Mouse (Mus musculus) thymus, postnatal 25 days (tissue): ENCODE measurements around the gene Sema4c.

Source experiments
- DNase-seq: peaks from one replicate; pipeline ENCODE4 v3.0.0; 2022

Gene Sema4c

DNA sequence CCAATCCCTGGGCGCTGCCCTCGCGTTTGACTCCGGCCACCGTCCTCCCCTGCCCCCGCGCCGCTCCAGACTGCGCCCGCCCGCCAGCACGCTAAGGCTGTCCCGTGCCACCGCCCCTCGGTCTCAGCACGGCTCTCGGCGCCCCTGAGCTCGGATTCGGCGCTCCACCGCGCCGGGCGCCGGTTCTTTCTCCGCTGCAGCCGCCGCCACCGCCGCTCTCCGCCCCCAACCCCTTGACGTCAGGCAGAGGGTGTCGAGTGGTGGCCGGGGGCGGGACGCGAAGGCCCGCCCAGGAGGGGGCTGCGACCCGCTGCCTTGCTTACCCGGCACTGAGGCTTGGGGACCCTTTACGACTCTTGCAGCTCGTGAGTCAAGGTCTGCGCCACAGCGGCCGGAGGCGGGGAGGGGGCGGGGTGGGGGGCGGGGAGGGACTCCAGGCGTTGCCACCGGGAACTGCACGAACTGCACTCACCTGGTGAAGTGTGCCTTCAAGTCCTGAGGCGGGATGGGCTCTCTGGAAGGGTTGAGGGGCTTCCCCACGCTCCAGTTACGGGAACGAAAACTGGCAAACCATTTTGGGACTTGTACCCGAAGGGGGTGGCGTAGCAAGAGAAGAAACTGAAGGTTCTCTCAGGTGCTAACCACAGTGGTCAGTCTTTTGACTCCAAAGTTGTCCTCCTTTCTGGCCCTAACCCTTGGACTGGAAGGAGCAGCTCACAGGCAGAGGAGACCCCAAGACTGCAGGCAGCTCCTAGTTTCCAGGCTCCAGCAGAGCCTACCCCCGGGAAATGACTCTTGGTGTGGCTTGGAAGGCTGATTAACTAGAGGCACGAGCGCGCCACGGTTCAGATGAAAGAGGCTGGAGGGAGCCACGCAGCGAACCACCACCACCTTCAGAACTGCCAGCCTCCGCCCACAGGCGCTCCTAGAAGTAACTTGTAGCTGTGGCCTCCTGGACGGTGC, at the start of gene Sema4c:
Sema4c (minus strand) TSS at position 319 of the 963 bp plus-strand sequence.
- peak; percentile 75 for DNase-seq

DNA sequence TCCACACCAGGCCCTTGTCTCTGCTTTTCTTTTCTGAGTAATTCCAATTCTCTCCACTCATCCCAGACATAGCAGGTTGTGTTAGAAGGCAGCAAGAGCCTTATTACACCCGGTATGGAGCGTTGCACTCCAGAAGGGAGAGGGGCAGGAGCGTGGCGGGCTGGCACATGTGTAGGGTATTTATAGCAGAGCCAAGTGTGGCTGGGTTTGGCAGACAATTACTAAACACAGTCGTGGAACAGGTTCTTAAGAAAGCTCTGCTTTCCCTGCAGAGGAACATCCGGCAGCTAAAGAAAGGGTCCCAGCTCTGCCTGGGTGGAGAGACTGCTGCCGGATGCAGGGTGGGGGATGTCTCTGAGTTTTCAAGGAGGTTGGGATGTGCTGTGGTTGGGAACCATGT, 48.8 kb upstream of the Sema4c start:
- DNase-seq = no peak

DNA sequence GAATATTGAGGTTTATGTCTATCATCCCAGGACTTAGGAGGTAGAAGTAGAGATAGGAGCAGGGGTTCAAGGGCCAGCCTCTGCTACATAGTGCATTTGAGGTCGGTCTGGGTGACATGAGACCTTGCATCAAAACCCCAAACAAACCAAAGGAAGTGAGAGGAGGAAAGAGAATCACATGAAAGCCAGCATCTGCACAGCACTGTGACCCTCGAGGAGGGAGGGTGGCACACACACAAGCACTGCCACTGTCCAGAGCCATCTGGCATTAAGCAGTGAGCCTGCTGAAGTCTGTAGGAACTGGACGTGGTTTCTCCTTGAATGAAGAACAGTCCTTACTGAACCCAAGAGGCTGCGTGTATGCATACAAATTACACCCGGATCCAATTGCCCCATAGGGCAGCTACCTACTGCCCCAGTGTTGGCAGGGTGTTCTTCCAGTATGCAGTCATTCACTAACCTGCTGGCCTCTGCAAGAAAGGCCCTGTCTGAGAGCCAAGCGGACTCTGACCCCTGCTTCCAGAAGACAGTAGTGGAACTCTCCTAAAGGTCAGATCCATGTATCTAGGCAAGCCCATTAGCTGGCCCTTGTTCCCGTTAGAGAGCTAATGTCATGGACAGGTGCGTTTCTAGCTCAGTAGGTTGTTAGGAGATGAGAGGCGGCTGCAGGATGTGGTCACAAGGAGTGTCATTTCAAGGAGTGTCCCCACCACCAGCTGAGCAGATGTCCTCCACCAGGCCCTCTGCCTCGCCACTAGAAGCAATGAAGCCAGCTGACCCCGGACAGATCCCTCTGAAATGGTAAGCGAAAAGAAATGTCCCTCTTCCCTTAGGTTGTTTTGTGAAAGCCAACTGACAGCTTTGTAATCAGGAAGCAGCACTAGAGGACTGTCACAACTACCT, 46.4 kb upstream of the Sema4c start:
- DNase-seq = peak; percentile 22

DNA sequence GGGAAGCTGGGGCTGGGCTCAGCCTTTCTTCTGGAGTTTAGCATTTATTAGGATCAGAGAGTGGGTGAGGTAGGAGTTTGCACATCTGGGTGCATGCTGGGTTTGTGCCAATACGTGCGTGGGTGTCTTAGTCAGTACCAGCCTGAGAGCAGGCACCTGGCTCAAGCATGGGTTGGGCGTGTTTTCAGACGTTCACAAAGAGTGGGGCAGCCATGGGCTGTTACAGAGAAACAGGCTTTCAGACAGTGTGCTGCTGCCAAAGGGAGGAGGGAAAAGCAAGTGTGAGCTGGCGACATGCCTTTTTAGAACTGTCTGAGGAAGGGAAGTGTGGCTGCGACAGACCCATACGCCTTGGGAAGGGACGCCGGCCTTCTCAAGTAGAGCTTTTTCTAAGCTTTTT, 45.2 kb upstream of the Sema4c start:
- DNase-seq = peak; percentile 50

DNA sequence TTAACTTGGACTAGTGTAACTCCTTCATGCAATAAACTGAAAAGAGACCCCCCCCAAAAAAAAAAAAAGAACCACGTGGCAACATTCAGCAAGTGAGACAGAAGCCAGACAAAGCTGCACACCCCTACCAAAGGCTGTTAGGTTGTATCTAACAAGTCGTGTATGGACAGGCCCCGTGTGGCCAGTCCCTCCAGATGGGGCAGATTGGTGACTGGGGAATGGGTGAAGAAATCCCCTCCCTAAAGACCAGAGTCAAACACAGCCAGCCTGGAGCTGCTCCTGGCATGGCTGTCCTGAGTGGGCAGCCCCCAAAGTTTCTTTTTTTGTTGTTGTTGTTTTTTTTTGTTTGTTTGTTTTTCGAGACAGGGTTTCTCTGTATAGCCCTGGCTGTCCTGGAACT, 44.1 kb upstream of the Sema4c start:
- no peak for DNase-seq

DNA sequence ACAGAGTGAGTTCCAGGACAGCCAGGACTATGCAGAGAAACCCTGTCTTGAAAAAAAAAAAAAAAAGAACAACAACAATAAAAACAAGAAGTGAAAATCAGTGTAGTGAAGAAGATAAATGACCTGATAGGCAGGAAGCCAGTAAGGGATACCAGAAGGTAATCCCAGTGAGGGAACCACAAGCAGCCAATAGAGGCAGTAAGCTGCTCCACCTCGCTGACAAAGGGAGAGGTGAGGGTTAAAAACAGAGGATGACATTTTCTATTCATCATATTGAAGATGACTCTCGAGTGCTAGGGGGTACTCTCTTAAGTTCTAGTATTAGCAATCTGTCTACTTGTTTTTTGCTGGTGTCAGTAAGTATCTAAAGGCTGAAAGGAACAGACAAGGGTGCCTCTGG, 40.3 kb upstream of the Sema4c start:
- DNase-seq = no peak

DNA sequence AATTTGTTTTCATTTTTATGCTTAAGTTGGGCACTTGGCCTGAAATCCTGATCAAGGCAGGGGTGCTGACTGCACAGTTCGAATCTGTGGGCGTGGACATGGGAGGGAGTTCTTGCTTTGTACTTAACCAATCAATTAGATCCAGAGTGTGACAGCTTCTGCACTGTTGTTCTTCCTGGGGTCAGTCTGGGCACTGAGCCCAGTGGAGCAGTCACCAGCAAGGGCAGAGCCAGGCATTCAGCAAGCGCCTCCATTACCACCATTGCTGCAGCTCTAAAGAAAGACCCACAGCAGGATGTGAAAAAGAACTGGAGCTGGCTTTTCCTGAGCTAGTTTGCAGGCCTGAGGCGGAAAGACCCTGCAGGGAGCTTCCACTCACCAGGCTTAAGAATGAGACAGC, 38.0 kb upstream of the Sema4c start:
- DNase-seq = no peak

DNA sequence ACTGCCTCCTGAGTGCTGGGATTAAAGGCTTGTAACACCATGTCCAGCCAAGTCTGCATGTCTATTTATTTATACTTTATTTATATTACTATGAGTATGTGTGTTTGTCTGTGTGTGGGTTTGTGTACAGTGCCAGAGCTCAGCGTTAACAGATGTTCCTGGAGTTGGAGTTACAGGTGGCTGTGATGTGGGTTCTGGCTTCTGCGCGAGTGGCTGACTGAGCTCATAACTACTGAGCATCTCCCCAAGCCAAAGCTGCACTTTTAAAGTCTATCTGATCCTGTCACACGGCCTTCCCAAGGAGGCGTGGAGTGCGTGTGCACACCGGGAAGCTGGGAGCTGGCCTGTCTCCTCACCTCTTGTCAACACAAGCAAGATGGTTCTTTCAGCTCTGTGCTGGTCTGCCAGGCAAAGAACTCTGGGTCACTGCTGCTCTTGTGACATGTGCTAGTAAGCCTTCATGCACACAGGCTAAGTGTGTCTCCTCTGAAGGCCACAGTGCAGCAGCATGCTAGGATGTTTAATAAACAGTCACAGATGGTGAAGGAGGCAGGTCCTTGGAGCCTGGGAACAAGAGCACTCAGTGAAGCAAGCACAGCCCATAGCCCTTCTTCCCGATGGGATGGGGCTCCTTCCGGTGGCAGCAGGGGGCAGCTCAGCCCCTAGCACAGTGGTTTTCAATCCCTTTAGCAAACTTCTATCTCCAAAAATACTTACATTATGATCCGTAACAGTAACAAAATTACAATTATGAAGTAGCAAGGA, 37.2 kb upstream of the Sema4c start:
- DNase-seq = peak; percentile 64

DNA sequence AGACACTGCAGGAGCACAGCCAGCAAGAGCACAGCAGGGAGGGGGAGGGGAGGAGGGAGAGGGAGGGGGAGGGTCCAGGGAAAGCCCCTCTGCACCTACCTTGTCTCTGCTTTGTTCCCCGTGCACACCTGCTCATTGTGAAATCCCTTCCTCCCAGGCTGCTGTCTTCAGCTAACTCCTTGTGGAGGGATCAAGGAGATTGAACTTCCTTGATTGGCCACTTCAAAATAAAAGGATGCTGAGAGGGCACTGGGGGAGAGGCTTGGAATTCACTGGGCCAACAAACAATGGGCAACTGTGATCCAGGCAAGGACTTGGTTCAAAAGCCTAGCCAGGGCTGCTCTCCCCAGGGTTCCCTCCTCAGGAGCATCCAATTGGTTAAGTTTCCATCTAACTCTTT, 35.0 kb upstream of the Sema4c start:
- no peak for DNase-seq

DNA sequence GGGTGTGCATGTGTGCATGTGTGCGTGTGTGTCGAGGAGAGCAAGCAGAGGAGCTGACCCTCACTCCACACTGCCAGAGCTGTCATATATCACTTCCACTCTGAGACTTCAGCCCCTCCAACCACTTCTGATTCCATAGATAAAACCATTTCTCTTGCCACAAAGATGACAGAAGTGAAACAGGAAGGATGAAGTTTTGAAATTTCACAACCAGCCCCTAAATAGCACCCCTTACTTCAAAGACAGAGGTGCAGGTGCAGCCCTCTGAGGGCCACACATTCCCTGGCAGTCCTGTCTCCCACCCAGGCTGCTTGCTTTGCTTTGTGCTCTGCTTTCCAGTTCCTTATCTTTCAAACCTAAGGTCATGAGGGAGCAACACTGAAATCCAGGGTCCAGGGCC, 33.3 kb upstream of the Sema4c start:
- peak; percentile 59 for DNase-seq

DNA sequence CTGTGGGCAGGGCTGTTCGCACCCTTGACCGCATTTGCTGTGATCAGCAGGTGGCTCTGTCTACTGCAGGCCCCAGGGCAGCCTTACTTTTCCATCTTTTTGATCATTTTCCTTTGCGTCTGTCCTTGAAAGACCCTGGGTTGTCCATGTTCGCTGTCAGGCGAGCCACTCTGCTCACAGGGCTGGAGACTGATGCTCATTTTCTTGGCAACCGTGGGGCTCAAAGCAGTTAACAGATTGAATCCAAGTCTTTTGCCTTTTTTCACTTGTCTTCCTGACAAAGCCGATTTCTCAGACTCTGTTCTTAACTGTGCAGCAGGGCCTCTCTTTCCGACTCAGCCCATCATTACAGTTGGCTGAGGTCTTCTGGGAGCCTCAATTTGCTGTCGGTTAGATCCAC, 32.5 kb upstream of the Sema4c start:
- no peak for DNase-seq

DNA sequence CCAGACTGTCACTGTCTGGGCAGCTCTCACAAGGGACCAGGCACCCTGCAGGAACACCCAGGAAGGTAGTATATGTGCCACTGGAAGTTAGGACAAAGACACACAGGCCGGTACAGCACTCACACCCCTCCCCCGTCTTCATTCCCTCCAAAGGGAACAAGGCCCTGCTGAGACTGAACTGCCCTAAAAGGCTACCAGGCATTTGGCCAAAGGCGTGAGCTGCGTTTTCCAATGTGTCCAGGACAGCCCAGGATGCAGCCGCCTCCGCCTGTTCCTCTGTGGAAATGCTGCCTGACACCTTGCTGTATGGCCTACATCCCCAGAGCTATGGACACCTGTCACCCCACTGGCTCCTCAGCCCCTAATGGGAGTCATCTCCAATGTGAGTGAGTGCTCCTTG, 31.3 kb upstream of the Sema4c start:
- no peak for DNase-seq

DNA sequence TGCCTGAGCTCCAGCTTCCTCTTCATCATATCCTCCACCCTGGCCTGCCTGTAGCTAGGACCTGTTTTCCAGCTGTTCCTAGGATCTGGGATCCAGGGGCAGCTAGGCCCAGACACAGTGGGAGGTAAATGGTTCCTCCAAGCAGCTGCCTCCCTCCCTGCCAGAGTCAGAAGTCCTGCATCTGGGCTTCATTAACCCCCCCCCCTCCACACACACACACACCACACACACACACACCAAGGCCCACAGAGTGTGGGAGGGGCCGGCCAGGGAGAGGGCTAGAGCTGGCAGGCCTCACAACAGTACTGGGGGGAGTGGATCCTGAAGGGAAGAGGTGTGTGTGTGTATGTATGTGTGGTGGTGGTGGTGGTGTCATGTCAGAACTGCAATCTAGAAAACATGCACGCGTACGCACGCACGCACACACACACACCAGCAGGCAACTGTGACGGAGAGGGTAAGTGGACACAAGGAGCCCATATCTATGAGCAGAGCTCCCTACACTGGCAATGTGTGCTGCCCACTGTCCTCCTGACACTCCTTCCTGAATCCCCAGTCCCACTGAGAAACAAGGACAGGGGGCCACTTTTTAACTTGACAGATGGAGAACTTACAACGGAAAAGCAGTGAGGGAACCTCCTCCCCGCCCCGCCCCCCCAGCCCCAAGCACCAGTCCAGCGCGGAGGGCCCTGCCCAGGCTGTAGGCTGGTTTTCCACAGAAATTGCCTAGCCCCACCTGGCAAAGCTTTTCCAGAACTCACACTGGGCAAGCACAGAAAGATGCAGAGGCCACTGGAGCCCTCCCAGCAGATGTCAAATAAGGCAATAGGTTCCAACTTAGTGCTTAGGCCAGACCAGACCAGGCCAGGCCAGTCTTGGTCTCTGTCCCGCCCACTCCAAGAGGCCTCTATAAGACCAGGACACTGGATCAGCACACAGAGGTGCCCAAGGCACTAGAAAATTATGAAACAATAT, 30.6 kb upstream of the Sema4c start:
- DNase-seq = no peak

DNA sequence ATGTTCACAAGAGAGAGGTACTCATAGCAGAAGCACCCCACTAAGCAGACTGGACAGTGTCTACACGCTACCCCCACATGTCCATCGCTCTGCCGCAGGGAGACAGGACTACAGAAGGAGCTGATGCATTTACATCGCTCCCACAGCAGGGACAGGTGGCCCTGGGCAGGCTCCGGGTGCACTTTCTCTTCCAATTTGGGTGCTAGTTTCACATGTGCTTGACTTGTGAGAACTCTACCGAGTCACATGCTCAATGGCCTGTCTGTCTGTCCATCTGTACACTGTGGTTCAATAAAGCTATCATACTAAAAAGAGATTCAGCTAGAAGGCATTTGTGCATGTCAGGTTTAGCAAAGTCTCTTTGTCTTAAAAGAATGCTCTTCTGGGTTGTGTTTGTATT, 29.7 kb upstream of the Sema4c start:
- DNase-seq = no peak

DNA sequence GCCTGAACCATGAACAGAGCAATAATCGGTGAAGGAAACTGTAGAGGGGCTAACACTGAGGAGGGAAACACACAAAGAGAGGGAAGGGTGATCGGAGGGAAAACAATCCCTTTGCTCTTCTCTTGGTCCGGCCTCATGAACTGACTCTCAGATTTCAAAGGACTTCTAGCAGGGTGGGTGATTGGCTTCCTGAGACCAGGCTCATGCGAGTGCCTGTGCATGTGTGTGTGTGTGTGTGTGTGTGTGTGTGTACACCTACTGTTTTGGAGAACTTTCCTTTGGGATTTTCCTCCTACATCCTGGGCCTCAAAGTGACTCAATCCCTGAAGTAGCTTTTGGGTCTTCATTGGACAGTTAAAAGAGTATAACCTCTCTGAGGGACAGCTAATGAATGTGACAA, 28.1 kb upstream of the Sema4c start:
- no peak for DNase-seq

DNA sequence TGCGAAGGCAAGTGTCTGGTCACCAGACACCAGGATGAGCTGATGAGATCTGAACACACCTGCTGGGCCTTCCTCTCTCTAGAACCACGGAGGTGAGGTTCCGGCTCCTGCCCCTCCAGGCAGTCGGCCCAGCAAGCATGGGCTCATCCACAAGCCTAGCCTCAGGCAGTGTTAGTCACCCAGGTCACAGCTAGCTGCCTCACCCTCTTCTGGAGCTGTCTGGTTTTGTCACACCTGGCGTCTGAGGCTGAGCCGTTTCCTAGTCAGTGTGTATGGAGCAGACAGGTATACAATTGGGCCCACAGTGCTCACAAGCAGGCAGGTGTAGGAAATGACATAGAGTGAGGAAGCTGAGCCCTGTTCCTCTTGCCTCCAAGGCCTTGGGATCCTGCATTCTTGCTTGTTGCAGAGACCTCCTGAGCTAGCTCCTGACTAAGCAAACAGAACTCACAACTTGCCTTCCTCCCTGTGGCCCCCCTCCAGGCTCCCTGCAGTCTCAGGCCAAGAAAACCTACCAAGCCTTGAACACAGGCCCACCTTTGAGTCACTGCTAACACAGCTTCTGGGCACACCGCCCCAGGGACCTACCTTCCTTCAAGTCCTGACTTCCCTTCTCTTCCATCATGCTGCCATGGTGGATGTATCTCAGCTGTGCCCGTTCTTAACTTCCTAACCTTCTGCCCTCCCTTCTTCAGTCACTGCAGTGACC, 25.4 kb upstream of the Sema4c start:
- no peak for DNase-seq

DNA sequence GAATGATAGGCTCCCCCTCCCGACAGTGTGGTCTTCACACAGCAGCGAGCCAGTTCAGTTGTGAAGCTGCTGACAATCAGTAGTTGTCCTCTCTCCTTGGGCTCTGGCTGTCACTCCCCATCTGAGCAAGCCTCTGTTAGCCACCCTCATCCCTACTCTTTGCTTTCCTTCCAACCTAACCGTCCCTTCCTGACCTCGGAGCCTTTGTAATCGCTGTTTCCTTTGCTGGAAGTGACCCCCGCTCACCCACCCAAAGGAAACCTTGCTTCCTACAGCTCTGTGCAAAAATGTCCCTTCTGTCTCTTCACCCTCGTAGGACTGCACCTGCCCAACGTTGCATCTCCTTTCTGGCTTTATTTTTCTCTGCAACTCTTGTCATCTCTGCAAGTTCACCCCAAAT, 24.1 kb upstream of the Sema4c start:
- no peak for DNase-seq

DNA sequence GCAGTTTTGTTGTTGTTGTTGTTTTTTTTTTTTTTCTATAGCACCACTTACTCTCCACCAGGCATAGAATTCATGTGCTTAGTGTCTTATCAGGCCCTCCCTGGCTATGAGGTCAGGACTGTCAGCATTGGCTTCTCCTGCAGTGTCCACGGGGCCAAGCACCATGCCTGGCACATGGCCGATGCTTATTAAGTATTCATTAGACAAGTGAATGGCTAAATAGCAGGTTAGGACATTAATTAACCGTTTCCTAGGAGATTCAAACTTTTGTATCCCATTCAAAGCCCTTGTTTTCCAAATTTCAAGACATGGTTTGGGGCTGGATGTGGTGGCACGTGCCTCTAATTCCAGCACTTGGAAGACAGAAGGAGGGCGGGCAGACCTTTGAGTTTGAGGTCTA, 23.1 kb upstream of the Sema4c start:
- no peak for DNase-seq

DNA sequence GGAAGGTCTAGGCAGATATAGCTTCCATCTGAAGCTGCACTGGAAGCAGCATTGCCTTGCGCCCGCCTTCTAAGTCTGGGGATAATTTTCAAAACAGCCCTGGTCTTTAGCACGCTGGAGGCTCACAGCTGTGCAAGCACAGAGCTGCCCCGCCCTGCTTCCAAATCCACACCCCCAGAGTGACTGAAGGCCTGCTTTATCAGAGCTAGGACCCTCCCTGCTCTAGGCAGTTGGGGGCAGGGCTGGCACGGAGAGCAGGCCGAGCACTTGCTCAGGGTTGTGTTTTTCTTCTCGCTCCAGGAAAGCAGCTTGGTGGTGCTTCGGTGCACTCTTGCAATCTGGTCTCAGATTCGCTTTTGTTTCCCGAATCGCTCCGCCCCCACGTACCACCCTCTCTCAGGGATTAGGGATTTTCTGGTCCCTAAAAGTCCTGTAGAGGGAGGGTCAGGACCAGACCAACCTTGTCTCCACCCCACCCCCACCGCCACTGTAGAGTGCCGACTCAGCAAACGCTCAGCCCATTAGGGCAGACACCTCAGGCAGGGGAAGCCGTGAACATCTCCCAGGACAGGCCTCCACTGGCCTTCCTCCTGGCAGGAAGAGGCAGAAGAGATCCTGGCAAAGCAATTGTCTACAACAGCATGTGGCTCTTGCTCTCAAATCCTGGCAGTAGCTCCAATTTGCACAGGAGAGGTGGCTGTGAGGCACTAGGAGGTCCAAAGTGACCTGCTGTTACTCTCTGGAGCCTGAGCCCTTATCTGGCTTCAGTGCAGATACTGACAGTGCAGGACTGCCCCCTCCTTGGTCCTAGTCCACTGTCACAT, 22.4 kb upstream of the Sema4c start:
- no peak for DNase-seq

DNA sequence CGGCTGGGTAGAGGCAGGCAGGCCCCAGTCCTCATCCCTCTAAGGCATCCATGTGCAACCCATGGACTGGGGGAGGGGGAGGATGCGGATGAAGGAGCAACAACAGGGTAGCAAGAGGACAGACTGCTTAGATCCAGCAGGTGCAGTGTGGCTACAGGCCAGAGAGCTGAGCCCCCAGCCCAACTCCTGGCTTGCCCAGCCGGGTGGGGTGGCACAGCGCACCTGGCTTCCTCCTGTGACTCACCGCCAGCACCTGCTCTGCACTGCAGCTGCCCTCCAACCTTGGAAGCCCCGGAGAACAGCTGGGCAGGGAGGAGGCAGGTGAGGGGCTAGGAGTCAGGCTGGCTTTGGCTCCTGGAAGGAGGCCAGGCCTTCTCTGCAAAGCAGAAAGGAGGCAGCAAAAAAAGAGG, 21.8 kb upstream of the Sema4c start:
- peak; percentile 80 for DNase-seq
